Mouse (Mus musculus): ENCODE measurements around the gene Cpt1b.
"Not testable (repeated sequence)": the region's sequence is repeated elsewhere in the genome, so short reads cannot be mapped to it uniquely, and the experiment has no call there.

Gene Cpt1b

DNA sequence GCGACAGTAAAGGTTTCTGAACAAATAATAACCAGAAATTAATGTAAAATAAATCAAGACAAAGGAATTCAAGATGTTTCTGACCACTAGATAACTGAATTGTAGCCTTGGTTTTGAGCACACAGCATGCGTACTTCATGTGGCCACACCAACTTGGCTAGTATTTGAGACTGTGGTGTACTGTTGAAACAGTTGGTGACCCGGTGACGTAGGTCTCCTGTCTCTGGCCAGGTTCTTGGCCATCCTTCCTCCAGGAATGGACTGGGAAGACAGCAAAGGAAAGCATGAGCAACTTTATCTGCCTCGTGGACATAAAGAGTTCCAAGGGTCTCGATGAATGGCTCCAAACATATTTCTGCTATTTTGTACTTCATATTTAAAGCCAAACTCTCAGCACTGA lies 6.1 kb upstream of the Cpt1b start:
- DNase-seq, result no peak

- no peak for DNase-seq
Observed at GRCm38 (mm10) chr15:89431271-89431670, 5.6 kb upstream of the Cpt1b start.

- DNase-seq, result not testable (repeated sequence)
Observed at GRCm38 (mm10) chr15:89430771-89431170, 5.1 kb upstream of the Cpt1b start.

- no peak for DNase-seq
Observed at GRCm38 (mm10) chr15:89430341-89430740, 4.7 kb upstream of the Cpt1b start.

DNA sequence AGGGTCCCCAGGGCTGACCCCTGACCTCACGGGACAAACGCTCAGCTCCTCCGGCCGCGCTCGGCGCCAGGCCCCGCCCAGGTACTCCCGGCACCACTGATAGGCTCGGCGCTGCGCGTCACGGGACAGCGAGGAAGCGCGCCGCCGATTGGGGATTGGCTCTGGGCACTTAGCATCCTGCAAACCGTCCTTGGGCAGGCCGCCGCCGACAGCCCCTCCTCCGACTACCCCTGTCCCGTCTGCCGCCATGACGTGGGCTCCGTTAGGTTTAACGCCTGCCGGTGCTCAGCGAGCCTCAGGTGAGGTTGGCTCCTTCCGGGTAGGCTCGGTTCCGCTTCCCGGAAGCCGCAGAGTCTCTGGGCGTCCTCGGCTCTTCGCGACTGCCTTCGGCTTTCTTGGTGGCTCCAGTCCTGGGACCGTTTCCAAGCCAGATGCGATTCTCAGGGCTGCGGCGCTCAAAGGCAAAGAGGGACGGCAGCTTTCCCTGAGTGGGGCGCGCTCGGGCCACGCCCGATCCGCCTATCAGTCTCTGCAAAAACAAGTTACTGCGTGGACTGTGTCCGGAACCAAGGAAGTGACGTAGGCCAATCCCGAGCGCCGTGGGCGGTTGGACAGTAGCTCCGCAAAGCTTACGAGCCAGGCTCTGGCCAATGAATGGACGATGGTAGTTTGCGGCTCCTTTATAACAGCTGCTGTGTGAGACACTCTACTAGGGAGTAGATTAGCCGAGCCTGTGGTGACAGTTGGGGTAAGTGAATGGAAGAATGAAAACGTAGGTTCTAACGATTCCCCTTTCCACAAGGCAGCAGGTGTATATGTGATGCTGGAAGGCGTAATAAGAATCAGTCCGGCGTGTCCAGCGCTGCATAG lies 3.9 kb upstream of the Cpt1b start, which contains the start of the genes C730034F03Rik, Gm44502 and Chkb:
C730034F03Rik (plus strand) TSS at position 238 of the 870 bp plus-strand sequence.
Gm44502 (minus strand) TSS at position 345 of the 870 bp plus-strand sequence.
Chkb (minus strand) TSS at position 557 of the 870 bp plus-strand sequence.
- DNase-seq, result peak; percentile 92

- DNase-seq, result no peak
Observed at GRCm38 (mm10) chr15:89428821-89429351, 3.2 kb upstream of the Cpt1b start.

DNA sequence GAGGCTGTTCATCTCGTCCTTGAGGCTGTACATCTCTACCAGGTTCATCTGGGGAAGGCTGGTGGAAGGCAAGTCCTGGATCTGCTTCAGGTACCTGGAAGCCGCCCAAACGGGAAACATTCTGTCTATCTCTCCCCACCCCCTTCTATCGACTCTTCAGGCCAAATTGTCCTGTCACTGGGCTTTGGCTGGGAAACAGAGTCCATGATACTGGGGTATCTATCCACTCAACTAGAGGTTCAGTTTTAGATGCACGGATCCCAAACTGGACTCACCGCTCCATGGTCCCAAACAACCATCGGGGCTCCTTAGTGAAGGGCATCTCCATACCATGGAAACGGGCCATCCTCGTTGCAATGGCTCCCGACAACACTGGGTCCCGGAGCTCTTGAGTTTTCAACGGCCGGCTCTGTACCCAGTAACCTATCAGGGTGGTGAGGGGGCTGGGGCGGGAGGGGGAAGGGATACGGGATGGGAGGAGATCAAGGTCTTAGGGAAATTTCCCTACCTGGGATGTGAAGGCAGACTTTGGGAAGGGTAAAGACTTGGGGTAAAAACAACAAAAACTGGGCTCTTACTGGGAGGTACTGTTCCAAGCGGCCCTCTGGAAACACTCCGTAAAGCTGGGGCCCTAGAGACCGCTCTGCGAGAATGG lies 2.6 kb upstream of the Cpt1b start:
- no peak for DNase-seq

- no peak for DNase-seq
Observed at GRCm38 (mm10) chr15:89426716-89427115, 1.1 kb upstream of the Cpt1b start.

DNA sequence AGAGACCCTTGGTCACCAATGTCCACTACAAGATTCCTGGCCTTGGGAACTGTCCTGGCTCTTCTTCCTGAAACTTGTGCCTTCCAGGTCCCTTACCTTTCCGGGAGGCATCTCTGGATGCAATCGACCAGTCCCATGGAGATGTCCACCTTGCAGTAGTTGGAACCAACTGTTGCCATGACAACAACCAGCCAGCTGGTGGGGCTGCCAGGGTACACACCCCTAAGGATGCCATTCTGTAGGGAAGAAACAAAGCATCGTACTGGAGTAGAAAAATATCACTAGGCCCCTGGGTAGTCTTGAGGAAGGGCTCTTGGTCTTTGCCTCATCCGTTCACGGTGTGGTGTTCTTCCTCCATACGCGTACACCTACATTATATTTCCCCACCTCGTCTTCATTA lies 1.0 kb downstream of the Cpt1b start:
- no peak for DNase-seq

DNA sequence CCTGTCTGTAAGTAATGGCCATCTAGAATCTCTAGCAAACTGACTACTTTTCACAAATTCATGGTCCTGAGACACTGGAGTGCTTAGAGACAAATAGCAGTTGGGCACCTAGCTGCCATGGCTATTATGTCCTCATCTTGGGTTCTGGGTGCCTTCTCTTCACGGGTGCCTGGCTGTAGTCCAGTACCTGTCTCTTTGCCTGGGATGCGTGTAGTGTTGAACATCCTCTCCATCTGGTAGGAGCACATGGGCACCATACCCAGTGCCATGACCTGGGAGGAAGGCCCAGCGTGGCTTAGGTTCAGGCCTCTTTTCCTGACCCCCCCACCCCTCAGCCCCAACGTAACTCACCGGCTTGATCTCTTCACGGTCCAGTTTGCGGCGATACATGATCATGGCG lies 3.7 kb downstream of the Cpt1b start:
- no peak for DNase-seq

- no peak for DNase-seq
Observed at GRCm38 (mm10) chr15:89415282-89415681, 10.4 kb downstream of the Cpt1b start.

- DNase-seq, result no peak
Observed at GRCm38 (mm10) chr15:89410118-89410517, 15.5 kb downstream of the Cpt1b start, which contains the start of gene Syce3. TSS of gene Syce3 (minus strand) at chr15:89410503.

DNA sequence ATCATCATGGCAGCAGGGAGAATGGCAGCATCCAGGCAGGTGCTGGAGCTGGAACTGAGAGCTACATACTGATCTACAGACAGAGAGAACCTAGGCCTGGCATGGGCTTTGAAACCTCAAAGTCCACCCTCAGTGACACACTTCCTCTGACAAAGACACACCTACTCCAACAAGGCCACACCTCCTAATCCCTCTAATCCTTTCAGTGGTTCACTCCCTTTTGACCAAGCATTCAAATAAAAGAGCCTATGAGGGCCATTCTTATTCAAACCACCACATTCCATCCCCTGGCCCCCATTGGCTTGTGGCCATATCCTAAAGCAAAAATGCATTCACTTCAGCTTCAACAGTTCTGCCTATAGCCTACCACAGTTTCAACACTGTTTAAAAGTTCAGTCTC lies 19.0 kb downstream of the Cpt1b start:
- no peak for DNase-seq

GRCm38 (mm10) chr15:89404831-89405623 lies 20.6 kb downstream of the Cpt1b start:
- no peak for DNase-seq

DNA sequence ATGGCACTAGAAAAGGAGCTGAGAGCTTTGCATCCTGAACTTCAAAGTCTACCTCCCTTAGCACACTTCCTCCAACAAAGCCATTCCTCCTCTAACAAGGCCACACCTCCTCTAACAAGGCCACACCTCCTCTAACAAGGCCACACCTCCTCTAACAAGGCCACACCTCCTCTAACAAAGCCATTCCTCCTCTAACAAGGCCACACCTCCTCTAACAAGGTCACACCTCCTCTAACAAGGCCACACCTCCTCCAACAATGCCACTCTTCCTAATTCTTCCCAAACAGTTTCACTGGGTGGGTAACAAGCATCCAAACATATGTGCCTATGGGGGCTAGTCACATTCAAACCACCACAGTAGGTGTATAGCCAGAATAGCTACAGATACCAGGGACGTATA lies 23.2 kb downstream of the Cpt1b start:
- DNase-seq, result no peak

DNA sequence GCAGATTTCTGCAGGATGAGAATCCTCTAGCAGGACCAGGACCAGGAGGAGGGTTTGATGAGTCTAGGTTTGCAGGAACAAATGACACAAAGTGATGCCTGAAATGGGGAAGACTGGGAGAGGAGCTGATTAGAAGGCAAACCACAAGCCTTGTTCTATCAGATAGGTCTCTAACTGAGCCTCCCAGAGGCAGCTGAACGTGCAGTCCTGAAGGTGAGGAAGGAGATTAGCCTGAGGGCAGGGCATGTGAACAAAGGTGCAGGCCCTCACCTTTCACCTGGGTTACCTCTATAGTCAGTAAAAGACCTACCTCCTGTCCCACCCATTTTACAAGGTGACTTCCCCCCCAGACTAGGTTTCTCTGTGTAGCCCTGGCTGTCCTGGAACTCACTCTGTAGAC lies 25.9 kb downstream of the Cpt1b start:
- DNase-seq, result no peak

- no peak for DNase-seq
Observed at GRCm38 (mm10) chr15:89398146-89398545, 27.5 kb downstream of the Cpt1b start.

GRCm38 (mm10) chr15:89396883-89397282 lies 28.8 kb downstream of the Cpt1b start:
- DNase-seq, result peak; percentile 40

DNA sequence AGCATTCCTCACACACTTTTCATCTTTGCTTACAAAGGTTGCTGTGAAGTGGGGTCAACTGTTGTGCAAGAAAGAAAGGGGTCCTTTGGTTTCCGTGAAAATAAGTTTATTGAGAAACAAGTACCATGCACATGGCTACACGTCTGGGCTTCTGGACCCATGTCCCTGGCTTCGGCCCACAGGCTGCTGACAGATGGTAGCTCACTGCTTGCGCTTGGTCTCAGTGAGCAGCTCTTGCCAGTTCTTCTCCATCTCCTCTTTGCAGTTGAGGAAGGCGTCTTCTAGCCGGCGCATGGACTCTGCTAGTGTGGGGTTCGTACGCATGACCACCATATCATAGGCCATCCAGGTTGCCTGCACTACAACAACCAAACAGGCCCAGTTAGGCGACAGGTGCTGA lies 35.6 kb downstream of the Cpt1b start:
- DNase-seq, result no peak

GRCm38 (mm10) chr15:89387127-89387526 lies 38.5 kb downstream of the Cpt1b start:
- DNase-seq, result no peak

GRCm38 (mm10) chr15:89384617-89385016 lies 41.0 kb downstream of the Cpt1b start, which contains the start of gene Klhdc7b:
TSS of gene Klhdc7b (plus strand) at chr15:89384917.
- no peak for DNase-seq

DNA sequence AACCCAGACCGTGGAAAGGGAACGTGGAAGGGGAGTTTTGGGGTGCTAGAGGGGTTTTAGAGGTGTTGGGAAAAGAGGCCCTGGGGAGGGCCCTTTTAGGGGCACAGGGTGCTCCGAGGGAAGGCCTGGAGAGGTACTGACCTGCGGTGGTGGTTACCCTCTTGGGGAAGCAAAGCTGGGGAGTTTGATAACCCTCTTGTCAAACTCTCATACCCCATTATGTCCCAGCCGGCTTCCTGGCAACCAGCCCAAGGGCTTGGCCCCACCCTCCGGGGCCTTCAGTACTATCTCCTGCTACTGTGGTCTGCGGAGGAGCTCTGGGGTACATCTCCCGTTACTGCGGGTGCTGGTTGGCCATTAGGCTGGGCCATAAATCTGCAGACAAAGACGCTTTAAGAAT lies 46.2 kb downstream of the Cpt1b start:
- DNase-seq, result no peak

All from kidney, adult 18-20 months (tissue).